Mouse (Mus musculus) thymus, adult 2 months (tissue): Measurements from ENCODE around the gene Tmem121.

Experiments used
- CTCF ChIP-seq: fragments of 200-500 bp; IDR thresholded peaks from 2 replicates; pipeline ENCODE4 v1.5.1; 2012; ENCODE audit warnings: mild to moderate bottlenecking, control low read depth, low read length, moderate library complexity, borderline replicate concordance; ENCODE audit not compliant: control insufficient read depth, poor library complexity, insufficient read depth; ENCODE audit errors: extremely low read depth
- POLR2A ChIP-seq: fragments of 200-500 bp; IDR thresholded peaks from 2 replicates; pipeline ENCODE4 v1.6.1; 2012; ENCODE audit warnings: mild to moderate bottlenecking, low read length, control low read depth, moderate library complexity; ENCODE audit not compliant: control insufficient read depth, poor library complexity, insufficient read depth; ENCODE audit errors: extremely low read depth

DNA sequence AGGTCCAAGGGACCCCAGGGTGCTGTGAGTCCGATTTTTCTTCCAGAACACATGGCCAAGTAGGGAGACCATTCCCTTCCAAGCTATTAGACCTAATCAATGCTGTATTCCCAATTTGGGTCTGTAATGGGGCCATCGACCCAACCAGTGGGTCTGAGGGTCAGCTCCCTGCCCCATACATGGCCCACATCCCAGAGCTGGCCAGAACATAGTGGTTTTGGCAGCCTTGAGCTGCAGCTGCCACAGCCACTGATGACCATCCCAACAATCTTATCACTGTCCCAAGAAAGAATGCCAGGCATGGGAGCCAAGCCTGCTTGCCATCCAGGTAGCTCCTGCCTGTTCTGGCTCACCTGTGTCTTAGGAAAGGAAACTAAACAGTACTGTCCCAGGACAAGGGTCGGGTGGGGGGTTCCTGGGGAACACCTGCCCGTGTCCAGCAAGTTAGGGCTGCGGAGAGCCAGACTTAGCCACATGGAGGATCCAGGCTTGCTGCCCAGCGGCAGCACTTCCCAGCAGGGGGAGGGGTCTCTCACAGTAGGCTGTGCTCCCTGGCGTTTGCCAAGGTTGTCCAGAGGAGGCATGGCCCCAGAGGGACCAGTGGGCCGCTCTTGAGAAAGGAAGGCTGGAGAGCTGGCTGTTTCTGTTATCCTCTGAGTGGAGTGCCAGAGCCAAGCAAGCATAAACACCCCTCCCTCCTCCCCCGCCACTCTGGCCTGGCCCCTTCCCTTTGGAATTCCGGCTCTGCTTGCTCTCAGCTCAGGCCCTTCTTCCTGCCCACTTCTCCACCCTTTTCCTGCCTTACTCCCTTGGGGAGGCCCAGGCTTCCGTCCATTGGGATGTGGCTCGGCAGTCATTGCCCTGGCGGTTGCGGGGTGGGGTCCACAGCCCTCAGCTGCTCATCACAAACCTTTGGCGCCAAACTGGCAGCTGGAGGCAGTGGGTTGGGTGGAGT lies 43.4 kb upstream of the Tmem121 start:
- TF ChIP-seq CTCF, result no peak
- TF ChIP-seq POLR2A, result no peak
